Mouse (Mus musculus) neural tube, embryonic 12.5 days (tissue): ENCODE measurements around the gene Ccdc175. TPM values are rescaled to one million over a fixed set of nuclear protein-coding genes. Genes with fewer than 3 reads are reported as not detected.
A peak's percentile ranks its signal among the peaks of the same experiment; 100 is the strongest.

Experiments
- ATAC-seq: fragments of 200-750 bp; cut with Nextera tagmentation; 2 replicates; pipeline ENCODE4 v1.8.0; 2017; ENCODE audit warnings: low read depth, mild to moderate bottlenecking, moderate TSS enrichment, moderate library complexity; ENCODE audit not compliant: low FRiP score
- H3K27ac ChIP-seq: fragments of 300-500 bp; sonication (generic); 2 replicates; pipeline ENCODE4 v1.5.1; 2016
- H3K27me3 ChIP-seq: fragments of 300-500 bp; sonication (generic); replicated peaks from 2 replicates; pipeline ENCODE4 v1.6.1; 2016; ENCODE audit warnings: mild to moderate bottlenecking
- H3K36me3 ChIP-seq: fragments of 300-500 bp; sonication (generic); 2 replicates; pipeline ENCODE4 v1.6.1; 2016; ENCODE audit warnings: mild to moderate bottlenecking
- H3K4me1 ChIP-seq: fragments of 300-500 bp; sonication (generic); 2 replicates; pipeline ENCODE4 v1.6.1; 2016
- H3K4me2 ChIP-seq: fragments of 300-500 bp; sonication (generic); replicated peaks from 2 replicates; pipeline ENCODE4 v1.6.1; 2016; ENCODE audit warnings: mild to moderate bottlenecking
- H3K4me3 ChIP-seq: fragments of 300-500 bp; sonication (generic); 2 replicates; pipeline ENCODE4 v1.5.1; 2016
- H3K9ac ChIP-seq: fragments of 300-500 bp; sonication (generic); 2 replicates; pipeline ENCODE4 v1.6.1; 2016; ENCODE audit warnings: mild to moderate bottlenecking
- H3K9me3 ChIP-seq: fragments of 300-500 bp; sonication (generic); 2 replicates; pipeline ENCODE4 v1.6.1; 2016; ENCODE audit warnings: mild to moderate bottlenecking
- WGBS: fragments of 180-500 bp; shearing (Covaris S2); methylation state at CpG from one replicate; pipeline ENCODE4 v1.1.7; 2016; 5-methylcytosine and 5-hydroxymethylcytosine counted together
- polyA plus RNA-seq: library from polyadenylated mRNA; unstranded; fragments of >200 nt; fragmentation: Nextera tagmentation; extraction: Ambion mirVana; gene quantifications from 2 replicates; pipeline ENCODE4 v1.2.1, GENCODE M21; 2016

The Ccdc175 gene
- polyA plus RNA-seq, 1 experiment from 2014 or later = not detected

DNA sequence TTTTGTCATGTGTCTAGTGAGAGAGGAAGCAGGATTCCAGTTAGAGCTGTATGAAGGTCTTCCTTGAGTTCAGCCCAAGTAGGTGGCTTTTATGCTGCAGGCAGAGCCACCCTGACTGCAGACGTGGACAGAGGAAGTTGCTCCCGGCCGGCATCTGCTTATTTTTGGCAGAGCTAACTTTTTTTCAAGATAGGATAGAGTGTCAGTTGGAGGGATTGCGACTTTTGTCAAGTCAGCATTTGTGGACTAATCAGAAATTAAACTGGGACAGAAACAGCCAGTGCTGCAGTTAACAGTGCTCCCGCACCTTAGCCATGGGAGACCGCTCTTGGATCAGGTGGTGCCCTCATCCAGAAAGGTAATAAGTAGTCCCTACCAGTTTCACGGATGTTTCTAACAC, 12.6 kb upstream of the Ccdc175 start:
- WGBS = 85% methylated on average over 7 of the region's 7 CpGs
- Histone ChIP-seq H3K9ac (no peak overlapping the region), H3K9me3 (no peaks in the 10 kb centered on the region), H3K36me3 (no peaks in the 10 kb centered on the region), H3K27me3 (no peaks in the 10 kb centered on the region), H3K4me2 (no peak overlapping the region), H3K4me1 (peaks cover 7% of the 10 kb centered on the region; the same call in 1 of the 2 replicates), H3K4me3 (no peak overlapping the region), H3K27ac (no peak overlapping the region)
- no peak for ATAC-seq

DNA sequence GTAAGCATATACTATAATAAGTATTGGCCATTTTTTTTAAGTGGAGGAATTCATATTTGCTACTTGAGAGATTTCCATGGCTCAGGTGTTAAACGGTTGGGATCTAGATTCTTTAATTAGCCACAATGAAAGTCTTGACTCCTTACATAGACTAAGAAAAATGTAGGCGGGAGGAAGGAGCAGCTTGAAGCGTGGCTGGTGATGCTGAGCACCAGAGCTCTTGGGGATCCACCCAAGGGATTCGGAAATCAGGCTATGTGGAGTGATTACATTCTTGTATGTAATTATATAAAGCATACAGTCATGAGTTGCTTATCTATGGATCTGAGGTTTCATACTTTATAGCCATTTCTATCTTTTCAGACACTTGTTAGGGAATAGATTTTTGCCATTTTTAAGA, 5.3 kb downstream of the Ccdc175 start:
- Histone ChIP-seq H3K27ac (no peak overlapping the region), H3K4me2 (no peak overlapping the region), H3K9me3 (no peaks in the 10 kb centered on the region), H3K27me3 (no peaks in the 10 kb centered on the region), H3K4me1 (no peaks in the 10 kb centered on the region), H3K4me3 (no peak overlapping the region), H3K36me3 (no peaks in the 10 kb centered on the region), H3K9ac (no peak overlapping the region)
- ATAC-seq = no peak
- 89% methylated on average over 4 of the region's 4 CpGs for WGBS

DNA sequence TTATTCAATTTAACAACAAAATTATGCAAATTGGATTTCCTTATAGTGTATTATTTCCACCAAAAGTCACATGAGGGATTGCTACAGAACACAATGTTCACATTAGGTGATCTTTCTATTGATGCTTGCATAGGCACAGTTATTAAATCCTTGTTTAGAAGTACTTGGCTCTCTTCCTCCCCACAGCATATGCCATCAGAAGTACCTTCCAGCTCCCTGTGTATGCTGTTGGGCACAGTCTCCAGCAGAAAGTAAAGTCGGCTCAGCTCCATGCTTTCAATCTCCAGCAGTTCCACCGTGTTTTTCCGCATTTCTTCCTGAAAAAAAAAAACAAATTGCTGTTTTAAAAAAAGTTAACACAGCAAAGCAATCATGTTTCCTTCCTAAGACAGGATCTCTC, 6.5 kb downstream of the Ccdc175 start:
- Histone ChIP-seq H3K4me1 (no peaks in the 10 kb centered on the region), H3K9ac (no peak overlapping the region), H3K4me3 (no peak overlapping the region), H3K27me3 (no peaks in the 10 kb centered on the region), H3K27ac (no peak overlapping the region), H3K36me3 (no peaks in the 10 kb centered on the region), H3K9me3 (no peaks in the 10 kb centered on the region), H3K4me2 (no peak overlapping the region)
- no peak for ATAC-seq
- WGBS = 84% methylated on average over 3 of the region's 3 CpGs

DNA sequence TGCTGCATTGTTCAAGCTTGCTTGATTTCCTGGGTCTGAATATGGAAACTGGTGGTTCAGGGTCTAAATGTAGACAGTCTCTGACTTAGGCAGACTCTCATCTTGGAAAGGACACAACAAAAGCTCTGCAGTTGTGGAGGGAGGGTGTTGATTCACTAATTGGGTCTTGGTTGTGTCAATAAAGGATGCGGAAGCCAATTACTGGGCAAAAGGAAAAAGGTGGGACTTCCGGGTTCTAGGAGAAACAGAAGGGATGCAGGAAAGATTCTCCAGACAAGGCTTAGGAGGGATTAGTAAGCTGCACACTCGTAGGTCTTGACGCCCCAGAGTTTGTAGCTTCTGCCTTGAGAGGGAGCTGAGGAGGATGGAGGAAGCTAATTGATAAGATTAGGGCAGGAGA, 26.4 kb downstream of the Ccdc175 start:
- no peak overlapping the region for H3K4me2 ChIP-seq
- no peak overlapping the region for H3K27ac ChIP-seq
- H3K4me3 ChIP-seq = no peak overlapping the region
- no peak overlapping the region for H3K9ac ChIP-seq
- H3K27me3 ChIP-seq = no peaks in the 10 kb centered on the region
- no peaks in the 10 kb centered on the region for H3K36me3 ChIP-seq
- WGBS = 86% methylated on average over 4 of the region's 4 CpGs
- H3K9me3 ChIP-seq = no peaks in the 10 kb centered on the region
- no peak for ATAC-seq
- H3K4me1 ChIP-seq = no peaks in the 10 kb centered on the region

DNA sequence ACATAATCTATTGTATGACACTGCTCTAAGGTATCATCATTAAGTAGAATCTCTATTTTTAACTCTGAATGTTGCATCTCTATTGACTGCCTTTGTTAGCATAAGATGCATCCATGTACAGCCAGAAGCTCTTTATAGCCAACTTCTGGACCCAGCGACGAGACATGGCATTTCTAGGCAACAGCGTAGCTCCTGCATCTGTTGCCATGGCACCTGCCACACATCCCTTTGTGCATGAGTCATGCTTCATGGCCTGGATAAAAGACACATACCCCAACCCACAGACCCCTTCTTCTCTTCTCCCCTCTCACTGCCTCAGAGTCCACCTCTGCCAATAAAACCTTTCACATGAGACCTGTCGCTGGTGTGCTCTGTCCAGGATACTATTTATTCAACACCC, 34.0 kb downstream of the Ccdc175 start:
- no peaks in the 10 kb centered on the region for H3K9me3 ChIP-seq
- 55% methylated on average over 4 of the region's 4 CpGs for whole genome bisulfite sequencing
- no peak overlapping the region for H3K9ac ChIP-seq
- no peaks in the 10 kb centered on the region for H3K36me3 ChIP-seq
- no peak overlapping the region for H3K4me3 ChIP-seq
- no peak overlapping the region for H3K27ac ChIP-seq
- no peaks in the 10 kb centered on the region for H3K4me1 ChIP-seq
- no peak overlapping the region for H3K4me2 ChIP-seq
- no peak for ATAC-seq
- H3K27me3 ChIP-seq = no peaks in the 10 kb centered on the region

DNA sequence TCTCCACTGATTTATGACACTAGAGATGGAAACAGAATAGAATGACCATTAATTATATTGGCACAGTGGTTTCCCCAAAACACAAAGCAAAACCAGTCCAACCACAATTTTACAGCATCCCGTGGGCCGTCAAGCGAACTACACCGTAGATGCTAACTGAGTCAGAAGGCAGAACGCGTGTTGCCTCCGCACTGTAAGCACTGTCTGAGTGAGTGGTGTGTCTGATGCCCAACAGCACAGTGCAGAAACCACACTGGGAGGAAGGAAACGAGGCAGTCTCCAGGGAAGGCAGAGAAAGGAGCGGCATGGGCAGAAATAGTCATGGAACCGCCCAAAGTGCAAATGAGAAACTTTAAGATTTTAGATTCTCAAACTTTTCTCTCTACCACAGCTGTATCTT, 55.6 kb downstream of the Ccdc175 start:
- Histone ChIP-seq H3K4me2 (no peak overlapping the region), H3K9ac (no peak overlapping the region), H3K27ac (no peak overlapping the region), H3K27me3 (no peaks in the 10 kb centered on the region), H3K9me3 (0 out of 2 replicates have a peak, but pooled peaks cover 2% of the 10 kb centered on the region), H3K4me1 (no peaks in the 10 kb centered on the region), H3K36me3 (no peaks in the 10 kb centered on the region), H3K4me3 (no peak overlapping the region)
- no peak for ATAC-seq
- 90% methylated on average over 10 of the region's 10 CpGs for WGBS

DNA sequence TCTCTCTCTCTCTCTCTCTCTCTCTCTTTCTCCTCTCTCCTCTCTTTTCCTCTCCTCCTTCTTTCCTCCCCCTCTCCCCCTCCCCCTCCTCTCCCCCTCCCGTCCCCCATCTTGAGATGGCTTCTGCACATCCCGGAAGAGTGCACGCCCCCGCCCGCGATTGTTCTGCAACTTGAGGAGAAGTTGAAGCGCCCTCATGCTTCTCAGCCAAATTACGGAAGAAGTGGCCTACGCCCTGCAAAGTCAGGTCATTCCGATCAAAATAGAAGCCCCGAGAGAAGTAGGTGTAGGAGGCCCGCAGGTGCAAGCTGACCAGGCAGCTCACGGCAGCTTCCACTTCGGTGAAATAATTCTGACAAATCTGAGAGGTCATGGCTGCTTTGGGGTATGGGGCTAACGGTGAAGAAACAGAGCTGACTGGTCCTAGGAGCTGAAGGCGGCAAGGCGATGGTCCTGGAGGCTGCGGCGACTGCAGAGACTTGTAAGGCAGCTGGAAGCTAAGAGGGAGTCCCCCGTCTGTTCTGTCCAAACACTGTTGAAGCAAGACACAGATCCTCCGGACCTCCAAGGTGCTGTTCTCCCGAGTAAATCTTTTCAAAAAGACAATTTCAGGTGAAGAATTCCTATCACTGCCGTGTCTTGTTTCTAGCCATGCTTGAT, 69.0 kb downstream of the Ccdc175 start:
- no peaks in the 10 kb centered on the region for H3K4me1 ChIP-seq
- no peak overlapping the region for H3K27ac ChIP-seq
- 85% methylated on average over 22 of the region's 23 CpGs for WGBS
- no peak overlapping the region for H3K9ac ChIP-seq
- no peaks in the 10 kb centered on the region for H3K9me3 ChIP-seq
- H3K36me3 ChIP-seq = no peaks in the 10 kb centered on the region
- no peak for ATAC-seq
- no peaks in the 10 kb centered on the region for H3K27me3 ChIP-seq
- no peak overlapping the region for H3K4me2 ChIP-seq
- H3K4me3 ChIP-seq = no peak overlapping the region

DNA sequence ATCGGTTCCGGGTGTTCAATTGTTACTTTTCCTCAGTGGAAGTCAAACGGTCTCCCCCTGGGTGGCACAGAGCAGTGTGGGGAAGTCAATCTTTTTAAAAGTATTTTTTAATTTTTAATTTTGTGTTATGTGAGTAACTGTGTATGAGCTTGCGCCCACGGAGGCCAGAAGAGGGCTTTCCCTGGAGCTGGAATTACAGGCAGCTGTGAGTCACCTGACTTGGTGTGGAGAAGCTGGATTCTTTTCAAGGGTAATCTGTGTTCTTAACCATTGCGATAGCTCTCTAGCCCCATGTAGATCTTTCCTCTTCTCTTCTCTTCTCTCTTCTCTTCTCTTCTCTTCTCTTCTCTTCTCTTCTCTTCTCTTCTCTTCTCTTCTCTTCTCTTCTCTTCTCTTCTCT, 69.7 kb downstream of the Ccdc175 start:
- Histone ChIP-seq H3K27me3 (no peaks in the 10 kb centered on the region), H3K27ac (no peak overlapping the region), H3K4me1 (no peaks in the 10 kb centered on the region), H3K9me3 (no peaks in the 10 kb centered on the region), H3K4me3 (no peak overlapping the region), H3K36me3 (no peaks in the 10 kb centered on the region), H3K9ac (no peak overlapping the region), H3K4me2 (no peak overlapping the region)
- 84% methylated on average over 6 of the region's 6 CpGs for WGBS
- no peak for ATAC-seq

DNA sequence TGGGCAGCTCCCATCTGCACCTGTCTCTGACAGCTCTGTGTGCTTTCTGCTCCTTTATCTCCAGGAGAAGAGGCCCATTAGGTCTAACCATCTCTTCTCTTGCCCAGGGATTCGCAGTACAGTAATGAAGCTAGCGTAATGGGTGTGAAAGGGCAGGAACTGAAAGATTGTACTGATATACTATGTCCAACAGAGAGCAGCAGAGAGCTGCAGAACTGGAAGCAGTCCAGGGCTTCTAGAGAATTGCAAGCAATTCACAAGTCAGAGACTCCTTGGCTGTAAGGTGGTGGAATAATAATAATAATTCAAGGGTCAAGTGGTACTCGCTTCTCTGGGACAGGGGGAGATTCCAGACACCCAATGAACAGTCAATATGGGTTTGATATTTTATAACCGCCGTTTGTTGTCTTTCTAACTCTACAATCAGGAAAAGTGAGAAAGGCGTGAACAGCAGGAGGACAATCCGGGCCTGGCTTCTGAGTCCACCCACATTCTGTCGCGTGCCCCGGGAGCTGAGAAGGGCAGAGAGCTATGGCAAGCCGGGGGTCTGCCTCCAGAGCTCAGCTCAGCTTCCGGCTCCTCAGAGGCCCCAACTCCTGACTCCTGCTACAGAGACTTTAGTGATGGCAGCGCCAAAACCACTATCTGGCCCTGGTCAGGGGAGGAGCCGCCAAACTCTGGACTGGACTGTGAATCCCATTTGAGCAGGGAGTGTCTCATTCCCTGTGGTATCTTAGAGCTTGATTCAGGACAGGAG, 80.1 kb downstream of the Ccdc175 start:
- Histone ChIP-seq H3K4me2 (0 out of 2 replicates have a peak overlapping the region, but pooled peaks have one; percentile 20), H3K4me1 (no peaks in the 10 kb centered on the region), H3K27me3 (no peaks in the 10 kb centered on the region), H3K9ac (no peak overlapping the region), H3K36me3 (peaks cover 13% of the 10 kb centered on the region), H3K9me3 (no peaks in the 10 kb centered on the region), H3K27ac (no peak overlapping the region), H3K4me3 (no peak overlapping the region)
- no peak for ATAC-seq
- WGBS = 24% methylated on average over 14 of the region's 14 CpGs

DNA sequence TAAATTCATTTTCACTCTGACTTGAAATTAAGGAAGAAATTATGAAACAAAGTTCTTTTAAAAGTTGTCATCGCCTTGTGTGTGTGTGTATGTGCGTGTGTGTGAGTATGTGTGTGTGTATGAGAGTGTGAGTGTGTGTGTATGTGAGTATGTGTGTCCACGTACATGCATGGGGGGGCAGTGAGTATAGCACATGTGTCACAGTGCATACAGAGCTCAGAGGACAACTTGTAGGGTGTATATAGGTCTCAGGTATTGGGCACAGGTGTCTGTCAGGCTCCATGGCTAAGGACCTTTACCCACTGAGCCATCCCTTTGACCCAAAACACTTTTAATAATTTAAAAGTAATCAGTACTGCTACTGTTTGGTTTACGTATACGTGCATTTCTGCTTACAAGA, 80.8 kb downstream of the Ccdc175 start:
- Histone ChIP-seq H3K36me3 (peaks cover 13% of the 10 kb centered on the region), H3K4me3 (no peak overlapping the region), H3K4me2 (no peak overlapping the region), H3K27ac (no peak overlapping the region), H3K27me3 (no peaks in the 10 kb centered on the region), H3K9me3 (no peaks in the 10 kb centered on the region), H3K4me1 (no peaks in the 10 kb centered on the region), H3K9ac (no peak overlapping the region)
- 87% methylated on average over 5 of the region's 5 CpGs for WGBS
- ATAC-seq = no peak

DNA sequence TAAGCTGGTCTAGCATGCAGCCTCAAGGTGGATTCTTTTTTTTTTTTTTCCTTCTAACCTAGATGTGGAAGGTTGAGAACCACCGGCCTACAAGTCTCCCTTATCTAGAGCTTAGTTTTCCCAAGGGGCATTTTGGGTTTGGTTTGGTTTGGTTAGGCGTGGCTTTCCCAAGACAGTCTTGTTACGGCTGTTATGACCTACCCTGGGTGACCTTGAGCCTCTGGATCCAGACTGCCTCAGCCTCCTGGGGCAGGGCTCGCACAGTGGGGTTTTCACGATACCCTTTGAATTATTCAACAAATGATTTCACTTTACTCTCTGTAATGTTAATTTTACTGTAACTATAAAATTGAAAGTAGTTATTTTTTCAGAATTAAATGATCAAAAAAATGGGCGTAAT, 82.1 kb downstream of the Ccdc175 start:
- no peak for ATAC-seq
- no peak overlapping the region for H3K9ac ChIP-seq
- H3K36me3 ChIP-seq = peaks cover 20% of the 10 kb centered on the region
- H3K9me3 ChIP-seq = no peaks in the 10 kb centered on the region
- no peak overlapping the region for H3K27ac ChIP-seq
- 83% methylated on average over 6 of the region's 6 CpGs for WGBS
- H3K4me3 ChIP-seq = no peak overlapping the region
- no peaks in the 10 kb centered on the region for H3K27me3 ChIP-seq
- no peak overlapping the region for H3K4me2 ChIP-seq
- no peaks in the 10 kb centered on the region for H3K4me1 ChIP-seq

DNA sequence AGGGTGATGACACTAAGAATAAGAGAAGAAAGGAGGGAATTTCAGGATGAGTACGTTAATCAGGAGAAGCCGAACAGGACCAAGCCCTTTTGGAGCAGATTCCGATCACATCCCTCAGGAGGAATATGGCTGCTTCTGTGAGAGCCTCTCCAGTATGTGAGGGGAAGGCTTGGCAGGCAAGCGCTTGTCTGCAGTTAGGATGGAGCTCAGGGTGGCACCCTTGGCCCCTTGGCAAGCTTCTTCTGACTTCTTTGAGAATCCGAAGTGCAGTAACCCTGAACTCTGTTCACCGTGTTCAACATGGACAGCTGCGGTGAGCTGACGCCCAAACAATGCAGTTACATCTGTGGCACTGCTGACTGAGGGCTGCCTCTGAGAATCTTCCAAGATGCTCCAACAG, 87.9 kb downstream of the Ccdc175 start:
- Histone ChIP-seq H3K4me2 (no peak overlapping the region), H3K9me3 (no peaks in the 10 kb centered on the region), H3K4me1 (no peaks in the 10 kb centered on the region), H3K4me3 (no peak overlapping the region), H3K27ac (no peak overlapping the region), H3K9ac (no peak overlapping the region), H3K27me3 (no peaks in the 10 kb centered on the region), H3K36me3 (peaks cover 72% of the 10 kb centered on the region)
- 98% methylated on average over 8 of the region's 8 CpGs for WGBS
- no peak for ATAC-seq

DNA sequence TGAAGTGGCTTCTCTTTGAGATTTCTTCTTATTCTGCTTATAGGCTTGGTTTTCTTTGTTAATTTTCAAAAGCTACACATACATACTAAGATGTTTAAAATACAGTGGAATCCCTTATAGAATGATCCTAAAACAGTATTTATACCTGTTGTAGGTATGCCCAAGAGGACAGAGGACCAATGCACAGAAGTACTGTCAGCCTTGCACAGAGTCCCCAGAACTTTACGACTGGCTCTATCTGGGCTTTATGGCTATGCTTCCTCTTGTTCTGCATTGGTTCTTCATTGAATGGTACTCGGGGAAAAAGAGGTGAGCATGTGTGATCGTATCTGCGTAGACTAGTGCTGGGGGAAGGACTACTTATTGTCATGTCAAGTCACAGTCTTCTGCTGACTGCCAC, 95.0 kb downstream of the Ccdc175 start:
- WGBS = 80% methylated on average over 4 of the region's 4 CpGs
- H3K27me3 ChIP-seq = no peaks in the 10 kb centered on the region
- H3K4me1 ChIP-seq = peaks cover 14% of the 10 kb centered on the region
- H3K36me3 ChIP-seq = peaks cover 40% of the 10 kb centered on the region
- no peak for ATAC-seq
- H3K9ac ChIP-seq = no peak overlapping the region
- H3K4me2 ChIP-seq = no peak overlapping the region
- no peak overlapping the region for H3K27ac ChIP-seq
- H3K9me3 ChIP-seq = no peaks in the 10 kb centered on the region
- H3K4me3 ChIP-seq = no peak overlapping the region
